Mouse (Mus musculus) limb, embryonic 11.5 days (tissue): Measurements from ENCODE around the gene Tmem115. TPM values are rescaled to one million over a fixed set of nuclear protein-coding genes. Genes with fewer than 3 reads are reported as not detected.
"Not testable (repeated sequence)": the region's sequence is repeated elsewhere in the genome, so short reads cannot be mapped to it uniquely, and the experiment has no call there.

ENCODE experiments used
- ATAC-seq: fragments of 200-750 bp; cut with Nextera tagmentation; 2 replicates; pipeline ENCODE4 v1.8.0; 2017; ENCODE audit warnings: low read depth; ENCODE audit not compliant: insufficient number of reproducible peaks, low FRiP score, low TSS enrichment
- DNase-seq: peaks from one replicate; pipeline ENCODE4 v3.0.0-alpha.2; 2015; ENCODE audit warnings: low spot score
- H3K27ac ChIP-seq: fragments of 300-500 bp; sonication (generic); replicated peaks from 2 replicates; pipeline ENCODE4 v1.5.1; 2014; ENCODE audit warnings: low read depth, mild to moderate bottlenecking, low read length
- H3K27me3 ChIP-seq: fragments of 300-500 bp; sonication (generic); 2 replicates; pipeline ENCODE4 v1.6.1; 2014; ENCODE audit warnings: mild to moderate bottlenecking, low read length, mixed read lengths; ENCODE audit not compliant: control insufficient read depth, insufficient read depth
- H3K36me3 ChIP-seq: fragments of 300-500 bp; sonication (generic); 2 replicates; pipeline ENCODE4 v1.6.1; 2014; ENCODE audit warnings: mild to moderate bottlenecking, low read length, moderate library complexity, mixed read lengths; ENCODE audit not compliant: control insufficient read depth, insufficient read depth
- H3K4me1 ChIP-seq: fragments of 300-500 bp; sonication (generic); 2 replicates; pipeline ENCODE4 v1.6.1; 2014; ENCODE audit warnings: low read length, mixed read lengths; ENCODE audit not compliant: control insufficient read depth, insufficient read depth
- H3K4me2 ChIP-seq: fragments of 300-500 bp; sonication (generic); 2 replicates; pipeline ENCODE4 v1.6.1; 2014; ENCODE audit warnings: low read depth, mild to moderate bottlenecking, moderate library complexity; ENCODE audit not compliant: severe bottlenecking
- H3K4me3 ChIP-seq: fragments of 300-500 bp; sonication (generic); 2 replicates; pipeline ENCODE4 v1.5.1; 2014; ENCODE audit warnings: low read depth, low read length
- H3K9ac ChIP-seq: fragments of 300-500 bp; sonication (generic); 2 replicates; pipeline ENCODE4 v1.6.1; 2014; ENCODE audit warnings: mild to moderate bottlenecking, low read length
- H3K9me3 ChIP-seq: fragments of 300-500 bp; sonication (generic); 2 replicates; pipeline ENCODE4 v1.6.1; 2016; ENCODE audit warnings: low read length; ENCODE audit not compliant: control insufficient read depth
- WGBS: fragments of 180-500 bp; shearing (Covaris S2); extraction: QIAGEN DNeasy Blood & Tissue Kit; methylation state at CpG from one replicate; pipeline ENCODE4 v1.1.7; 2014; 5-methylcytosine and 5-hydroxymethylcytosine counted together
- polyA plus RNA-seq: library from polyadenylated mRNA; unstranded; fragments of >200 nt; fragmentation: Nextera tagmentation; extraction: Ambion mirVana; gene quantifications from 2 replicates; pipeline ENCODE4 v1.2.1, GENCODE M21; 2014

Tmem115 gene
- polyA plus RNA-seq, 1 experiment from 2014 or later = 42.8 TPM

DNA sequence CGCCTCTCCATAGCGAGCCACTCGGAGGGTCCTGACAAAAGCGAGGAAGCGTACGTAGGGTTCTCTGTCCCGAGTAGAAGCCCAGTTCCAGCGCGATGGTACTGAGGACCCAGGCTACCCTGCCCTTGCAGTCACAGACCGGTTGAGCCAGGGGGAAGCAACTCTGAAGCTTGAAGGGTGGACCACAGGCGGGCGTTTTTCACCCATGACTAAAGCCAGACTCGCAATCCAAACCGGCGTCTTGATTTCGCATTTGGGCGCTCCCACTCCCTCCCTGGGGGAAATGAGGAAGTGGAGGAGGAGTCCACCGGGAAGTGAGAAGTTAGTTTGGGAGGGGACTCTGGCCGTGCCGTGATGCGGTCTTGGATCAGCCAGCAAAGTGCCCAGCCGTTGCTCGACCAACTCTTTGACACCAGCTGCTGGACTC is 21.3 kb downstream of the Tmem115 start:
- Histone ChIP-seq H3K27ac (peak overlapping the region; percentile 91), H3K9ac (peak overlapping the region; percentile 79), H3K4me3 (peak overlapping the region; percentile 78), H3K27me3 (no peaks in the 10 kb centered on the region), H3K9me3 (no peaks in the 10 kb centered on the region), H3K36me3 (peaks cover 20% of the 10 kb centered on the region), H3K4me1 (peaks cover 45% of the 10 kb centered on the region), H3K4me2 (peak overlapping the region; percentile 83)
- DNase-seq = peak; percentile 66
- under 1% methylated on average over 23 of the region's 23 CpGs for WGBS
- no peak; the same call in 1 of the 2 replicates for ATAC-seq

GRCm38 (mm10) chr9:107555701-107556100 is 22.0 kb downstream of the Tmem115 start:
- DNase-seq = no peak
- H3K4me1 ChIP-seq = peaks cover 41% of the 10 kb centered on the region

GRCm38 (mm10) chr9:107556346-107556745 is 22.6 kb downstream of the Tmem115 start:
- no peak for DNase-seq
- no peak overlapping the region for H3K9ac ChIP-seq
- H3K27me3 ChIP-seq = no peaks in the 10 kb centered on the region
- H3K27ac ChIP-seq = no peak overlapping the region
- peaks cover 20% of the 10 kb centered on the region for H3K36me3 ChIP-seq
- H3K4me1 ChIP-seq = peaks cover 35% of the 10 kb centered on the region
- WGBS = 84% methylated on average over 3 of the region's 3 CpGs
- no peak for ATAC-seq
- peak overlapping the region; percentile 83; the same call in 1 of the 2 replicates for H3K4me2 ChIP-seq
- H3K4me3 ChIP-seq = no peak overlapping the region
- H3K9me3 ChIP-seq = no peaks in the 10 kb centered on the region

More at GRCm38 (mm10) chr9:107555701-107556100, 22.0 kb downstream of the Tmem115 start:
- H3K36me3 ChIP-seq = peaks cover 20% of the 10 kb centered on the region
- peak overlapping the region; percentile 79 for H3K9ac ChIP-seq
- 53% methylated on average over 2 of the region's 2 CpGs for WGBS
- no peak for ATAC-seq
- peak overlapping the region; percentile 83 for H3K4me2 ChIP-seq
- peak overlapping the region; percentile 78 for H3K4me3 ChIP-seq
- H3K27ac ChIP-seq = no peak overlapping the region; the same call in 1 of the 2 replicates
- H3K9me3 ChIP-seq = no peaks in the 10 kb centered on the region
- no peaks in the 10 kb centered on the region for H3K27me3 ChIP-seq

- Histone ChIP-seq H3K4me2 (peak within 1 kb of the TSS; percentile 80), H3K27ac (no peak within 1 kb of the TSS), H3K27me3 (no peaks in the 10 kb centered on the region), H3K4me1 (peaks cover 14% of the 10 kb centered on the region), H3K9me3 (no peaks in the 10 kb centered on the region), H3K9ac (peak within 1 kb of the TSS; percentile 72), H3K4me3 (peak within 1 kb of the TSS; percentile 79), H3K36me3 (peaks cover 16% of the 10 kb centered on the region)
- under 1% methylated on average over 46 of the region's 46 CpGs for WGBS
- DNase-seq (peak; percentile 94), ATAC-seq (peak; percentile 88)
These were observed 29.4 kb downstream of the Tmem115 start, which contains the start of gene Tusc2 for GRCm38 (mm10) chr9:107563029-107563581. Gene Tusc2, plus strand, starts transcription at chr9:107563255.

DNA sequence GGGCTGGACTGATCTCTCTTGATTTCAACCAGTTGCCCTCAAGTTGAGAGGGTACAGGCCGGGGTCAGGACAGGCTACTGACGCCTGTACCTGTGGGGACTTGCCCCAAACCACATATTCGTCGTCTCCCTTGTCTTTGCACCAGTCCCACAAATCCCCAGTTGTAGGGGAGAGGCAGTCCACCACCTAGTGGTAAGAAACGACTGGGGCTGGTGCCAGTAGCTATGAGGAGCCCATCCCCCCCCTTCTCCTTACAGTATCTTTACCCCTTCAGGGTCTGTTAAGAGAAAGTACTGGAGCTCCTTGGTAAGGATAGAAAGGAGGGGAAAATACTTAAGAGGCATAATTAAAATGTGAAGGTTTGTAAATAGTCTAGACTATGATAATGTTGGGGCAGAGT is 31.8 kb downstream of the Tmem115 start:
- H3K9me3 ChIP-seq, H3K27ac ChIP-seq, H3K9ac ChIP-seq, DNase-seq, H3K27me3 ChIP-seq, H3K4me3 ChIP-seq, H3K4me2 ChIP-seq, ATAC-seq, H3K36me3 ChIP-seq: not testable (repeated sequence)
- peaks cover 22% of the 10 kb centered on the region for H3K4me1 ChIP-seq
- WGBS = 45% methylated on average over 5 of the region's 5 CpGs

- ATAC-seq (no peak), DNase-seq (peak; percentile 91)
- no peak overlapping the region for H3K4me2 ChIP-seq
- peaks cover 26% of the 10 kb centered on the region for H3K4me1 ChIP-seq
- no peaks in the 10 kb centered on the region for H3K9me3 ChIP-seq
- no peak overlapping the region for H3K9ac ChIP-seq
- H3K27ac ChIP-seq = no peak overlapping the region
- H3K27me3 ChIP-seq = no peaks in the 10 kb centered on the region
- 65% methylated on average over 15 of the region's 15 CpGs for WGBS
- H3K4me3 ChIP-seq = no peak overlapping the region
- peaks cover 11% of the 10 kb centered on the region; the same call in 1 of the 2 replicates for H3K36me3 ChIP-seq
These were observed 32.4 kb downstream of the Tmem115 start for GRCm38 (mm10) chr9:107566041-107566709.

GRCm38 (mm10) chr9:107566855-107567254 is 33.1 kb downstream of the Tmem115 start:
- 76% methylated on average over 3 of the region's 3 CpGs for WGBS
- H3K4me3 ChIP-seq = no peak overlapping the region
- no peaks in the 10 kb centered on the region for H3K9me3 ChIP-seq
- ATAC-seq (no peak), DNase-seq (no peak)
- peaks cover 26% of the 10 kb centered on the region for H3K4me1 ChIP-seq
- H3K36me3 ChIP-seq = peaks cover 10% of the 10 kb centered on the region; the same call in 1 of the 2 replicates
- no peak overlapping the region for H3K4me2 ChIP-seq
- no peak overlapping the region for H3K27ac ChIP-seq
- no peaks in the 10 kb centered on the region for H3K27me3 ChIP-seq
- H3K9ac ChIP-seq = no peak overlapping the region

DNA sequence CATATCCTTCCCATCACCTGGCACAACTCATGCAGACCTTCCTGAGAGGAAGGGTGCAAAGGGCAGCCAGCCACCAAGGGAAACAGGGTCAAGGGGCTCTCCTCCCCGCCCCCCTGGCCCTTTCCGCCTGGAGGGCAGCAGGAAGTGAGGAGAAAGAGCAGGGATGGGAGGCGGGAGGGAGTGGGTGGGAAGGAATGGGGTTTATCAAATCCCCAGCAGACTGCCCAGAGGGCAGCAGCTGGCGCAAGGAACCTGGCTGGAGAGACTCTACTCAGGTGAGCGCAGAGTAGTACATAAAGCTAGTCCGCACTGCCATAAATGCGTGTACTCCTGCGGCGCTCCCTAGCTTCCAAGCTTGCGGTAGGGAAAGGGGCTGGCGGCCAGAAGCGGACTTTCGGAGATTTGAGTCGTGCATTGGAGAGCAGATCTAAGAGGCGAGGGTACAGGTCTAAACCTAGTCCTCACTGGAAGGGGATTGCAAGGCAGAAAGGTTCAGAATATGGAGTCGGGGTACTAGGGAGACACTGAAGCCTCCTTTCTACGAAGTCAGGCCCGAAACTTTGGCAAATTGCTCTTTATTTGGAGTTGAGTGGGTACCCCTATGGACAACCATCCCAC is 34.1 kb downstream of the Tmem115 start, which contains the start of gene Hyal2:
TSS of gene Hyal2 (plus strand) at position 244 of the 618 bp plus-strand sequence.
- Histone ChIP-seq H3K9me3 (no peaks in the 10 kb centered on the region), H3K4me2 (peak within 1 kb of the TSS; percentile 93), H3K4me3 (peak within 1 kb of the TSS; percentile 84), H3K27ac (peak within 1 kb of the TSS; percentile 73), H3K36me3 (peaks cover 18% of the 10 kb centered on the region; the same call in 1 of the 2 replicates), H3K4me1 (peaks cover 26% of the 10 kb centered on the region), H3K27me3 (no peaks in the 10 kb centered on the region), H3K9ac (peak within 1 kb of the TSS; percentile 89)
- 5% methylated on average over 18 of the region's 18 CpGs for WGBS
- ATAC-seq (no peak), DNase-seq (peak; percentile 43)
